Mouse (Mus musculus): ENCODE measurements around the gene Slc4a5.

- TF ChIP-seq POLR2A (IDR thresholded peaks at IDR 0.05; ENCODE audit: low read depth, low read length) = no peak
- no peak for TF ChIP-seq CTCF (IDR thresholded peaks at IDR 0.05; ENCODE audit: extremely low read depth, insufficient read depth, insufficient read length, insufficient replicate concordance)
Observed at GRCm38 (mm10) chr6:83207361-83208049, 12.1 kb upstream of the Slc4a5 start.

Measured in spleen, adult 2 months (tissue).